Mouse (Mus musculus) midbrain, embryonic 14.5 days (tissue): ENCODE measurements at regions not wholly inside any gene's neighbourhood (a gene's known extent, or its start where the extent isn't known, plus 50 kb on each side); places are given as distances from the start of the nearest gene placed in this dataset.
A peak's percentile ranks its signal among the peaks of the same experiment; 100 is the strongest.

Experiments
- ATAC-seq: fragments of 200-750 bp; cut with Nextera tagmentation; 2 replicates; pipeline ENCODE4 v1.8.0; 2017; ENCODE audit warnings: moderate number of reproducible peaks, moderate library complexity; ENCODE audit not compliant: low FRiP score, low TSS enrichment
- DNase-seq: peaks from one replicate; pipeline ENCODE4 v3.0.0-alpha.2; 2015
- H3K27ac ChIP-seq: fragments of 300-500 bp; sonication (generic); replicated peaks from 2 replicates; pipeline ENCODE4 v1.5.1; 2014; ENCODE audit warnings: mild to moderate bottlenecking, low read depth, low read length, moderate library complexity
- H3K27me3 ChIP-seq: fragments of 300-500 bp; sonication (generic); 2 replicates; pipeline ENCODE4 v1.6.1; 2014; ENCODE audit warnings: low read length, control low read depth, mixed read lengths; ENCODE audit not compliant: control insufficient read depth, insufficient read depth
- H3K36me3 ChIP-seq: fragments of 300-500 bp; sonication (generic); 2 replicates; pipeline ENCODE4 v1.6.1; 2014; ENCODE audit warnings: low read length, control low read depth; ENCODE audit not compliant: control insufficient read depth, insufficient read depth
- H3K4me1 ChIP-seq: fragments of 300-500 bp; sonication (generic); 2 replicates; pipeline ENCODE4 v1.6.1; 2014; ENCODE audit warnings: mild to moderate bottlenecking, antibody characterized with exemption, low read length, control low read depth; ENCODE audit not compliant: control insufficient read depth, insufficient read depth
- H3K4me2 ChIP-seq: fragments of 300-500 bp; sonication (generic); 2 replicates; pipeline ENCODE4 v1.6.1; 2014; ENCODE audit warnings: mild to moderate bottlenecking, low read length, moderate library complexity
- H3K4me3 ChIP-seq: fragments of 300-500 bp; sonication (generic); replicated peaks from 2 replicates; pipeline ENCODE4 v1.5.1; 2014; ENCODE audit warnings: low read depth, low read length
- H3K9ac ChIP-seq: fragments of 300-500 bp; sonication (generic); replicated peaks from 2 replicates; pipeline ENCODE4 v1.6.1; 2014; ENCODE audit warnings: mild to moderate bottlenecking, low read length, moderate library complexity
- H3K9me3 ChIP-seq: fragments of 300-500 bp; sonication (generic); 2 replicates; pipeline ENCODE4 v1.6.1; 2016; ENCODE audit warnings: low read length, control low read depth, mixed read lengths; ENCODE audit not compliant: control insufficient read depth
- WGBS: fragments of 180-500 bp; shearing (Covaris S2); extraction: QIAGEN DNeasy Blood & Tissue Kit; methylation state at CpG from one replicate; pipeline ENCODE4 v1.1.7; 2014; 5-methylcytosine and 5-hydroxymethylcytosine counted together

- DNase-seq (peak; percentile 82), ATAC-seq (no peak)
- H3K27me3 ChIP-seq = no peaks in the 10 kb centered on the region
- no peak overlapping the region for H3K27ac ChIP-seq
- H3K4me1 ChIP-seq = no peaks in the 10 kb centered on the region
- no peaks in the 10 kb centered on the region for H3K36me3 ChIP-seq
- WGBS = 67% methylated on average over 7 of the region's 7 CpGs
- H3K4me3 ChIP-seq = no peak overlapping the region
- H3K4me2 ChIP-seq = no peak overlapping the region
- H3K9ac ChIP-seq = no peak overlapping the region
- no peaks in the 10 kb centered on the region for H3K9me3 ChIP-seq
These were observed 141.9 kb upstream of the Ghitm start for GRCm38 (mm10) chr14:37276728-37277695.

GRCm38 (mm10) chr14:37272063-37272462, 137.0 kb upstream of the Ghitm start:
- no peaks in the 10 kb centered on the region for H3K27me3 ChIP-seq
- no peak overlapping the region for H3K27ac ChIP-seq
- no peak overlapping the region for H3K4me3 ChIP-seq
- 73% methylated on average over 2 of the region's 2 CpGs for WGBS
- H3K9me3 ChIP-seq = no peaks in the 10 kb centered on the region
- H3K36me3 ChIP-seq = no peaks in the 10 kb centered on the region
- no peak overlapping the region for H3K4me2 ChIP-seq
- H3K4me1 ChIP-seq = peaks cover 16% of the 10 kb centered on the region
- ATAC-seq (no peak), DNase-seq (no peak)
- H3K9ac ChIP-seq = no peak overlapping the region

- ATAC-seq (0 out of 2 replicates have a peak, but pooled peaks have one; percentile 55), DNase-seq (peak; percentile 57)
- H3K4me2 ChIP-seq = no peak overlapping the region
- no peaks in the 10 kb centered on the region for H3K36me3 ChIP-seq
- no peak overlapping the region for H3K9ac ChIP-seq
- no peaks in the 10 kb centered on the region for H3K9me3 ChIP-seq
- no peak overlapping the region for H3K4me3 ChIP-seq
- WGBS = 5% methylated on average over 6 of the region's 6 CpGs
- H3K27me3 ChIP-seq = no peaks in the 10 kb centered on the region
- peaks cover 16% of the 10 kb centered on the region for H3K4me1 ChIP-seq
- peak overlapping the region; percentile 43 for H3K27ac ChIP-seq
These were observed 136.2 kb upstream of the Ghitm start for GRCm38 (mm10) chr14:37271015-37271933.

GRCm38 (mm10) chr14:37269920-37270319, 134.8 kb upstream of the Ghitm start:
- Histone ChIP-seq H3K9ac (no peak overlapping the region), H3K27me3 (no peaks in the 10 kb centered on the region), H3K4me3 (no peak overlapping the region), H3K36me3 (no peaks in the 10 kb centered on the region), H3K27ac (no peak overlapping the region), H3K9me3 (no peaks in the 10 kb centered on the region), H3K4me2 (no peak overlapping the region), H3K4me1 (peaks cover 16% of the 10 kb centered on the region)
- no peak for DNase-seq
- 40% methylated on average over 2 of the region's 2 CpGs for WGBS
- ATAC-seq = no peak

GRCm38 (mm10) chr14:37238632-37239032, 103.6 kb upstream of the Ghitm start:
- Histone ChIP-seq H3K4me3 (no peak overlapping the region), H3K36me3 (no peaks in the 10 kb centered on the region), H3K27ac (0 out of 2 replicates have a peak overlapping the region, but pooled peaks have one; percentile 26), H3K4me1 (no peaks in the 10 kb centered on the region), H3K9me3 (no peaks in the 10 kb centered on the region), H3K9ac (no peak overlapping the region), H3K4me2 (no peak overlapping the region), H3K27me3 (no peaks in the 10 kb centered on the region)
- ATAC-seq (peak; percentile 83), DNase-seq (peak; percentile 92)
- 27% methylated on average over 4 of the region's 4 CpGs for WGBS

GRCm38 (mm10) chr14:37237191-37237590, 102.1 kb upstream of the Ghitm start:
- WGBS = 40% methylated on average over 5 of the region's 5 CpGs
- no peak for ATAC-seq

GRCm38 (mm10) chr14:37208256-37208655, 73.2 kb upstream of the Ghitm start:
- no peaks in the 10 kb centered on the region for H3K4me1 ChIP-seq
- no peaks in the 10 kb centered on the region for H3K9me3 ChIP-seq
- H3K36me3 ChIP-seq = no peaks in the 10 kb centered on the region
- no peak overlapping the region for H3K9ac ChIP-seq
- no peak overlapping the region for H3K27ac ChIP-seq
- no peaks in the 10 kb centered on the region for H3K27me3 ChIP-seq
- ATAC-seq (no peak), DNase-seq (no peak)
- H3K4me3 ChIP-seq = no peak overlapping the region
- H3K4me2 ChIP-seq = no peak overlapping the region

More at GRCm38 (mm10) chr14:37237191-37237590, 102.1 kb upstream of the Ghitm start:
- Histone ChIP-seq H3K9me3 (no peaks in the 10 kb centered on the region), H3K27me3 (no peaks in the 10 kb centered on the region), H3K36me3 (no peaks in the 10 kb centered on the region), H3K9ac (no peak overlapping the region), H3K4me3 (no peak overlapping the region), H3K27ac (no peak overlapping the region), H3K4me2 (no peak overlapping the region), H3K4me1 (no peaks in the 10 kb centered on the region)
- peak; percentile 2 for DNase-seq

- Histone ChIP-seq H3K9ac (no peak overlapping the region), H3K4me1 (no peaks in the 10 kb centered on the region), H3K4me3 (no peak overlapping the region), H3K4me2 (no peak overlapping the region), H3K27me3 (no peaks in the 10 kb centered on the region), H3K36me3 (no peaks in the 10 kb centered on the region), H3K9me3 (no peaks in the 10 kb centered on the region), H3K27ac (no peak overlapping the region)
- 67% methylated on average over 5 of the region's 5 CpGs for WGBS
- DNase-seq (no peak), ATAC-seq (no peak)
These were observed 54.7 kb upstream of the Ghitm start for GRCm38 (mm10) chr14:37189795-37190194.
